Mouse (Mus musculus): ENCODE measurements around the gene Rps25. TPM values are rescaled to one million over a fixed set of nuclear protein-coding genes. Genes with fewer than 3 reads are reported as not detected.
"Not testable (repeated sequence)": the region's sequence is repeated elsewhere in the genome, so short reads cannot be mapped to it uniquely, and the experiment has no call there.

Rps25 gene
- polyA plus RNA-seq, 1 experiment from 2014 or later = 1,622 TPM

DNA sequence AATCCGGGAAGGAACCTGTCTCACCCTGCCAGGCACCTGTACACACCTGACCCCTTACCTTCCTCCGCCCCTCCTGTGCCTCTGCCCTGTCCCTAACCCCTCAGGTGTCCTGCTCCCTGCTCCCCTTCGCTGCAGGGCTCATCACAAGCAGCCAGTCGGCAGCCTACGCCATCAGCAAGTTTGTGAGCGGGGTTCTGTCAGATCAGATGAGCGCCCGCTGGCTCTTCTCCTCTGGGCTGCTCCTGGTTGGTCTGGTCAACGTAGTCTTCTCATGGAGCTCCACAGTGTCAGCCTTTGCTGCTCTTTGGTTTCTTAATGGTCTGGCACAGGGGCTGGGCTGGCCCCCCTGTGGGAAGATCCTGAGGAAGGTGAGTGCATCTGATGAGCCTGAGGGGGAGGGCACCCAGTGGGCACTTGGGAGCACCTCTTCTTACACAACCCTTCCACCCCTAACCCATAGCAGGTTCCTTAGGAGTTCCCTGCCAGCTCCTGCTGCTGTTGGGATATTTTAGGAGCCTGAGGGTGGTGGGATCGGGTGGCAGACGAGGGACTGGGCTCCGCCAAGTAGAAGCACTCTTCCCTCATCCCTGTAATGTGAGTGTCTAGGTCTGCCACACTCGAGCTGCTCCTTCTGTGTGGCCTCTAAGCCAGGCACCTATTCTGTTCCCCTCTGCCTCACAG, 7.7 kb upstream of the Rps25 start:
- H3K9me3 ChIP-seq (ENCODE audit: control insufficient read depth, low read length) = no peaks in the 10 kb centered on the region
- H3K36me3 ChIP-seq (ENCODE audit: control insufficient read depth, insufficient read depth, low read length) = peaks cover 4% of the 10 kb centered on the region; the same call in 1 of the 2 replicates
- peaks cover 13% of the 10 kb centered on the region for H3K4me1 ChIP-seq (ENCODE audit: control insufficient read depth, insufficient read depth, low read length)
- no peaks in the 10 kb centered on the region for H3K27me3 ChIP-seq (replicated peaks; ENCODE audit: control insufficient read depth, insufficient read depth, low read length)
- H3K4me2 ChIP-seq (ENCODE audit: low read depth, low read length) = peak overlapping the region; percentile 84
- H3K4me3 ChIP-seq (ENCODE audit: low read length) = peak overlapping the region; percentile 85
- 79% methylated on average over 13 of the region's 13 CpGs for WGBS
- peak overlapping the region; percentile 89 for H3K9ac ChIP-seq (ENCODE audit: low read depth, low read length)
- ATAC-seq = no peak
- no peak overlapping the region for H3K27ac ChIP-seq (ENCODE audit: low read length)

DNA sequence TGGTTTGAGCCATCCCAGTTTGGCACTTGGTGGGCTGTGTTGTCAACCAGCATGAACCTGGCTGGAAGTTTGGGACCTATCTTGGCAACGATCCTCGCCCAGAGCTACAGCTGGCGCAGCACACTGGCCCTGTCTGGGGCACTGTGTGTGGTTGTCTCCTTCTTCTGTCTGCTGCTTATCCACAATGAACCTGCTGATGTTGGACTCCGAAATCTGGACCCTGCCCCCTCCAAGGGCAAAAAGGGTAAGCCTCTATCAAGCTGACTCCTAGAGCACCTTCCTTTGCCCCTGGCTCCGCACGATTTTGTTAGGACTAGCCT, 7.2 kb upstream of the Rps25 start:
- H3K27ac ChIP-seq (ENCODE audit: low read length) = no peak overlapping the region
- H3K9ac ChIP-seq (ENCODE audit: low read depth, low read length) = peak overlapping the region; percentile 89; the same call in 1 of the 2 replicates

DNA sequence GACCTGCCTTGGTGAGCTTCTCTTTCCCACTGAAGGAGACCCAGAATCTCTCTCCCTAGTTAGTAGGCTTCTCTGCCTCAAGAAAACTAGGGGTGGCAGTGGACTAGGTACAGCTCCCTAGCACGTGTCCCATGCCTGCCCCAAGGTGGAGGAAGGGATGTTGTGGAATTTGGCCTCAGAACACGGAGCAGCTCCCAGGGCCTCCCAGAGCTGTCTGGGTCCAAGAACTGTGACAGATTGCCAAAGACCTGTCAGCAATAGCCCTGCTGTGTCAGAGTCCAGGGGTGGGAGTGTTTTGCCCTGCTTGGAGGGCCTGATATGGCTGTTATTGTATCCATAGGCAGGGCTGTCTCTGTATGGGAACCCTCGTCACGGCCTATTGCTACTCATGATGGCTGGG, 5.9 kb upstream of the Rps25 start:
- H3K4me3 ChIP-seq (ENCODE audit: low read length) = no peak overlapping the region
- H3K27me3 ChIP-seq (replicated peaks; ENCODE audit: control insufficient read depth, insufficient read depth, low read length) = no peaks in the 10 kb centered on the region
- ATAC-seq = peak; percentile 4; the same call in 1 of the 2 replicates
- WGBS = 63% methylated on average over 4 of the region's 4 CpGs
- 0 out of 2 replicates have a peak overlapping the region, but pooled peaks have one; percentile 7 for H3K9ac ChIP-seq (ENCODE audit: low read depth, low read length)
- H3K4me2 ChIP-seq (ENCODE audit: low read depth, low read length) = no peak overlapping the region
- peaks cover 17% of the 10 kb centered on the region for H3K4me1 ChIP-seq (ENCODE audit: control insufficient read depth, insufficient read depth, low read length)
- no peaks in the 10 kb centered on the region for H3K9me3 ChIP-seq (ENCODE audit: control insufficient read depth, low read length)
- H3K36me3 ChIP-seq (ENCODE audit: control insufficient read depth, insufficient read depth, low read length) = peaks cover 4% of the 10 kb centered on the region; the same call in 1 of the 2 replicates
- peak overlapping the region; percentile 81 for H3K27ac ChIP-seq (ENCODE audit: low read length)

More for the DNA sequence above, 7.2 kb upstream of the Rps25 start:
- peak overlapping the region; percentile 85; the same call in 1 of the 2 replicates for H3K4me3 ChIP-seq (ENCODE audit: low read length)
- H3K4me1 ChIP-seq (ENCODE audit: control insufficient read depth, insufficient read depth, low read length) = peaks cover 15% of the 10 kb centered on the region
- H3K9me3 ChIP-seq (ENCODE audit: control insufficient read depth, low read length) = no peaks in the 10 kb centered on the region
- 89% methylated on average over 6 of the region's 6 CpGs for WGBS
- peak overlapping the region; percentile 84; the same call in 1 of the 2 replicates for H3K4me2 ChIP-seq (ENCODE audit: low read depth, low read length)
- no peak for ATAC-seq
- H3K36me3 ChIP-seq (ENCODE audit: control insufficient read depth, insufficient read depth, low read length) = peaks cover 4% of the 10 kb centered on the region; the same call in 1 of the 2 replicates
- H3K27me3 ChIP-seq (replicated peaks; ENCODE audit: control insufficient read depth, insufficient read depth, low read length) = no peaks in the 10 kb centered on the region

DNA sequence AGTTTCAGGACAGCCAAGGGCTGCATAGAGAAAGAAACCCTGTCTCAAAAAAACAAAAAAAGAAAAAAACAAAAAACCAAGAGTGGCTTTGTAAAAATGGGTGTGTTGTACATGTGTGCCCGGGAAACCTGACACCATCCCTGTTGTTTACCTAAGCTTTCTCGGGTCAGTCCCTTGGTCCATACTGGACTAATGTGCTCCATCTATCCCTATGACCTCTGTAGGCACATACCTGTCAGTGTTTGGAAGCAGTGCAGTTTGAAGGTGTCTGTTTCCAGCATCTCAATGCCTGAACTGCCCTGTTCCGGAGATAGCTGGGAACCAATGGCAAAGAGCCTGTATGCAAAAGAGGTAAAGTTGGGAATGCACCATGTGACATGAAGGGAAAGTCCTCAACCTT, 1.9 kb upstream of the Rps25 start:
- H3K36me3 ChIP-seq (ENCODE audit: control insufficient read depth, insufficient read depth, low read length) = peaks cover 4% of the 10 kb centered on the region; the same call in 1 of the 2 replicates
- H3K9ac ChIP-seq (ENCODE audit: low read depth, low read length) = no peak overlapping the region
- no peaks in the 10 kb centered on the region for H3K9me3 ChIP-seq (ENCODE audit: control insufficient read depth, low read length)
- H3K4me1 ChIP-seq (ENCODE audit: control insufficient read depth, insufficient read depth, low read length) = peaks cover 13% of the 10 kb centered on the region; the same call in 1 of the 2 replicates
- H3K27ac ChIP-seq (ENCODE audit: low read length) = no peak overlapping the region
- H3K27me3 ChIP-seq (replicated peaks; ENCODE audit: control insufficient read depth, insufficient read depth, low read length) = no peaks in the 10 kb centered on the region
- no peak overlapping the region for H3K4me2 ChIP-seq (ENCODE audit: low read depth, low read length)
- ATAC-seq = no peak
- 60% methylated on average over 3 of the region's 3 CpGs for WGBS
- H3K4me3 ChIP-seq (ENCODE audit: low read length) = no peak overlapping the region

DNA sequence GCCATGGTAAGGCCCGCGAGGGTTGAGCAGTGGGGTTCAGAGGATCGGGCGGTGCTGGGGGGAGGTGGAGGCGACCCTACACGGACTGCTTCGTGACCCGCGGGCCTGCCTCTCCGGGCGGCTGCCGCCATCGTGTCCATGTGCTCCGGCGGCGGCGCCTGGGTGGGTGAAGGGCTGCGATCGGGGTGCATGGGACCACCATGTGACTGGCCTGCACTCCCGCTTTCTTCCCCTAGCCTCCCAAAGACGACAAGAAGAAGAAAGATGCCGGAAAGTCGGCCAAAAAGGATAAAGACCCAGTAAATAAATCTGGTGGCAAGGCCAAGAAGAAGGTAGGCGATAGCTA, 786 bp downstream of the Rps25 start:
- H3K27ac ChIP-seq (ENCODE audit: low read length) = peak overlapping the region; percentile 96
- no peaks in the 10 kb centered on the region for H3K9me3 ChIP-seq (ENCODE audit: control insufficient read depth, low read length)
- H3K4me1 ChIP-seq (ENCODE audit: control insufficient read depth, insufficient read depth, low read length) = peaks cover 9% of the 10 kb centered on the region; the same call in 1 of the 2 replicates
- H3K4me2 ChIP-seq (ENCODE audit: low read depth, low read length) = peak overlapping the region; percentile 63
- ATAC-seq = no peak
- peaks cover 18% of the 10 kb centered on the region for H3K36me3 ChIP-seq (ENCODE audit: control insufficient read depth, insufficient read depth, low read length)
- H3K9ac ChIP-seq (ENCODE audit: low read depth, low read length) = peak overlapping the region; percentile 87
- H3K4me3 ChIP-seq (ENCODE audit: low read length) = peak overlapping the region; percentile 76
- no peaks in the 10 kb centered on the region for H3K27me3 ChIP-seq (replicated peaks; ENCODE audit: control insufficient read depth, insufficient read depth, low read length)
- WGBS = 0% methylated on average over 24 of the region's 24 CpGs

DNA sequence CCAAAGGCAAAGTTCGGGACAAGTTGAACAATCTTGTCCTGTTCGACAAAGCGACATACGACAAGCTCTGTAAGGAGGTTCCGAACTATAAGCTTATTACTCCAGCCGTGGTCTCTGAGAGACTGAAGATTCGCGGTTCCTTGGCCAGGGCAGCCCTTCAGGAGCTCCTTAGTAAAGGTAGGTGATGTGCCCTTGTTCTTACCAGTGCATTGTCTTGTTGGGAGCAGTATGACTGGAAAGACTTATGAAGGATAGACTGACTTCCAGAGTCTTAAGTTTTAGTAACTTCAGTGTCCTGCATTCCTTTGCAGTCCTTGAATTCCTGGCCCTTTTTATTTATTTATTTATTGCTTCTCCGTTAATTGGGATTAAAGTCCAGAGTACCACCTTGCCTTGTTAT, 1.8 kb downstream of the Rps25 start:
- H3K27ac ChIP-seq (ENCODE audit: low read length); H3K9me3 ChIP-seq (ENCODE audit: control insufficient read depth, low read length); ATAC-seq; H3K4me1 ChIP-seq (ENCODE audit: control insufficient read depth, insufficient read depth, low read length); H3K27me3 ChIP-seq (replicated peaks; ENCODE audit: control insufficient read depth, insufficient read depth, low read length): not testable (repeated sequence)
- H3K4me3 ChIP-seq (ENCODE audit: low read length) = peak overlapping the region; percentile 76
- peak overlapping the region; percentile 63 for H3K4me2 ChIP-seq (ENCODE audit: low read depth, low read length)
- H3K9ac ChIP-seq (ENCODE audit: low read depth, low read length) = peak overlapping the region; percentile 87
- peaks cover 25% of the 10 kb centered on the region for H3K36me3 ChIP-seq (ENCODE audit: control insufficient read depth, insufficient read depth, low read length)
- WGBS = 76% methylated on average over 9 of the region's 9 CpGs

DNA sequence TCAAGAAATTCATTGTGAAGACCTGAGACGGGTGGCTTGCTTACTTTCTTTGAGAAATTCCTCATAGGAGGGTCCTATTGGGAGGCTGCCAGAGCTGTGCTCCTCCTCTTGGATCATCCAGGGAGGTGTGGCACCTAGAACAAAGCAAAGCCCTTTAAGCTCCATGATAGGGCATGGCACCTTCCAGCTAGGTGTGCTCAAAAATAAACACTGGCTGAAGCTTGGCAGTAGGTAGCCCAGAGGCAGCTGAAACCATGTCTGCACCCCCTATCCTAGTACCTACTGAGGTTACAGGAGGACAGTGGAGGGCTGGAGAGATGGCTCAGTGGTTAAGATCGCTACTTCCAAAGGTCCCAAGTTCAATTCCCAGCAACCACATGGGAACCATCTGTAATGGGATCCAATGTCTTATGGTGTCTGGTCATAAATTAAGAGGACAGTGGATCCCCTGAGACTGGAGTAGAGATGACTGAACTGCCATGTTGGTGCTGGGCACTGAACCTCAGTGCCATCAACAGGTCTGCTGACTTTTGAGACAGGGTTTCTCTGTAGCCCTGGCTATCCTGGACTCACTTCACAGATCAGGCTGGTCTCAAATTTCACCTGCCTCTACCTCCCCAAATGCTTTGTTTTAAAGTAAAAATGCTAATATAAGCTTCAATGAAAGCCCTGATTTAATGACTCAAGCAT, 3.9 kb downstream of the Rps25 start:
- Histone ChIP-seq H3K27me3 (replicated peaks; ENCODE audit: control insufficient read depth, insufficient read depth, low read length) (no peaks in the 10 kb centered on the region), H3K4me3 (ENCODE audit: low read length) (no peak overlapping the region), H3K9me3 (ENCODE audit: control insufficient read depth, low read length) (no peaks in the 10 kb centered on the region), H3K4me1 (ENCODE audit: control insufficient read depth, insufficient read depth, low read length) (peaks cover 7% of the 10 kb centered on the region; the same call in 1 of the 2 replicates), H3K9ac (ENCODE audit: low read depth, low read length) (no peak overlapping the region), H3K27ac (ENCODE audit: low read length) (no peak overlapping the region), H3K4me2 (ENCODE audit: low read depth, low read length) (no peak overlapping the region), H3K36me3 (ENCODE audit: control insufficient read depth, insufficient read depth, low read length) (peaks cover 21% of the 10 kb centered on the region)
- 81% methylated on average over 2 of the region's 2 CpGs for WGBS
- ATAC-seq = no peak

DNA sequence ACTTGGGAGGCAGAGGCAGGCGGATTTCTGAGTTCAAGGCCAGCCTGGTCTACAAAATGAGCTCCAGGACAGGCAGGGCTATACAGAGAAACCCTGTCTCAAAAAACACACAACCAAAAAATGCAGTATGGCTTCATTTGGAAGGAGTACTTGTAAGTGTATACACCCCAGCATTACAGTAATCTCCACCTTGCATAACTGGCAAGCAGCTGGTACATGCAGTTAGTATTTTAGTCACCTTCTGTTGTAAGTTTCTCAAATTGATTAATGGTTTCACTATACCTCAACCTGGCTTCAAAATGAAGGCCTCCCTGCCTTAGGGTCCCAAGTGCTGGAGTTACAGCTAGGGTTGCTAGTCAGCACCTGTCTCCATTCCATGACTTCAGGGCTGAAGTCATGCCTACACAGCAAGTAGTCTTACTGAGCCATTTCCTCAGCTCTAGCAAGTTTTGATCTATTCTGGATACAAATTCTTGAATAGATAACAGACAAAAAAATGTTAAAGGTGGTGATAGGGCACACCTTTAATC, 4.7 kb downstream of the Rps25 start:
- WGBS = 76% methylated on average over 1 of the region's 1 CpGs

DNA sequence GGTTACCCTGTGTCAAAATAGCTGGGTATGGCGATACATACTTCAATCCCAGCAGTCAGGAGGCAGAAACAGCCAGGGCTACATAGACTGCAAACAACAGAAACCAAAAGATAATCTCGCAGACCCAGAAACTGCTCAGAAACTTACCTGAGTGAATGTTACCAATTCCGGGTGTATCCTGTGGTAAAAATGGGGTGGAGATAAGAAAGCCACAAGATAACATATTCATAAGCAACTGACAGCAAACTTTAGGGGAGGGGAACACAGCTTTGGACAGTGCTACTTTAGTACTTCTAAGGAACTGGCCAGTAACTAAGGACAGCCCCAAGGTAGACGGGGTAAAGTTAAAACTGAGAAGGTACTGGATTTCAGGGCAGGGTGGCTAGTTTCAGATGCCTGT, 5.4 kb downstream of the Rps25 start:
- peaks cover 21% of the 10 kb centered on the region for H3K36me3 ChIP-seq (ENCODE audit: control insufficient read depth, insufficient read depth, low read length)
- no peaks in the 10 kb centered on the region for H3K27me3 ChIP-seq (replicated peaks; ENCODE audit: control insufficient read depth, insufficient read depth, low read length)
- no peaks in the 10 kb centered on the region for H3K9me3 ChIP-seq (ENCODE audit: control insufficient read depth, low read length)
- 73% methylated on average over 4 of the region's 4 CpGs for WGBS
- H3K4me3 ChIP-seq (ENCODE audit: low read length) = no peak overlapping the region
- peaks cover 10% of the 10 kb centered on the region for H3K4me1 ChIP-seq (ENCODE audit: control insufficient read depth, insufficient read depth, low read length)
- no peak for ATAC-seq
- no peak overlapping the region for H3K9ac ChIP-seq (ENCODE audit: low read depth, low read length)
- H3K27ac ChIP-seq (ENCODE audit: low read length) = no peak overlapping the region
- no peak overlapping the region for H3K4me2 ChIP-seq (ENCODE audit: low read depth, low read length)

More for the DNA sequence above, 4.7 kb downstream of the Rps25 start:
- Histone ChIP-seq H3K27ac (ENCODE audit: low read length) (no peak overlapping the region), H3K4me2 (ENCODE audit: low read depth, low read length) (no peak overlapping the region), H3K4me1 (ENCODE audit: control insufficient read depth, insufficient read depth, low read length) (peaks cover 6% of the 10 kb centered on the region; the same call in 1 of the 2 replicates), H3K27me3 (replicated peaks; ENCODE audit: control insufficient read depth, insufficient read depth, low read length) (no peaks in the 10 kb centered on the region), H3K9ac (ENCODE audit: low read depth, low read length) (no peak overlapping the region), H3K36me3 (ENCODE audit: control insufficient read depth, insufficient read depth, low read length) (peaks cover 21% of the 10 kb centered on the region), H3K4me3 (ENCODE audit: low read length) (no peak overlapping the region), H3K9me3 (ENCODE audit: control insufficient read depth, low read length) (no peaks in the 10 kb centered on the region)
- no peak for ATAC-seq
